Mouse (Mus musculus): ENCODE data around the gene Xirp1. TPM values are rescaled to one million over a fixed set of nuclear protein-coding genes. Genes with fewer than 3 reads are reported as not detected.

Xirp1 gene
- total and polyA plus RNA-seq, 3 experiments, result not detected

- Histone ChIP-seq H3K4me3 (ENCODE audit: control insufficient read depth in 1 of 2, insufficient read depth in 1 of 2, low read depth in 2 of 2, low read length in 2 of 2) (no peak overlapping the region), H3K79me2 (ENCODE audit: control insufficient read depth, insufficient read depth, low read length, poor library complexity) (no peaks in the 10 kb centered on the region), H3K27me3 (ENCODE audit: control insufficient read depth in 1 of 2, insufficient read depth in 2 of 2, low read length in 2 of 2) (peaks cover 0 to 3% of the 10 kb centered on the region in 2 experiments; a peak in 2 of 4 replicates), H3K9ac (ENCODE audit: control insufficient read depth, low read depth, low read length, poor library complexity, severe bottlenecking) (no peak overlapping the region), H3K36me3 (ENCODE audit: control insufficient read depth in 1 of 2, insufficient read depth in 2 of 2, low read length in 2 of 2) (no peaks in the 10 kb centered on the region), H3K27ac (ENCODE audit: control insufficient read depth, low read depth, low read length) (no peak overlapping the region), H3K4me1 (ENCODE audit: control insufficient read depth in 1 of 2, insufficient read depth in 2 of 2, low read length in 2 of 2) (no peaks in the 10 kb centered on the region), H3K9me3 (replicated peaks; ENCODE audit: insufficient read depth, low read length) (no peaks in the 10 kb centered on the region)
- no peak for DNase-seq (ENCODE audit: low read depth, low spot score)
- TF ChIP-seq RAD21 (IDR thresholded peaks at IDR 0.05; ENCODE audit: low read depth, low read length) (no peak), HCFC1 (IDR thresholded peaks at IDR 0.05; ENCODE audit: low read depth, low read length) (no peak), MXI1 (IDR thresholded peaks at IDR 0.05; ENCODE audit: low read depth, low read length) (no peak), MAX (IDR thresholded peaks at IDR 0.05; ENCODE audit: low read length) (no peak)
Observed at GRCm38 (mm10) chr9:120043115-120043514, 19.7 kb upstream of the Xirp1 start.

GRCm38 (mm10) chr9:120037414-120037813, 14.0 kb upstream of the Xirp1 start:
- no peak for TF ChIP-seq MAZ (IDR thresholded peaks at IDR 0.05; ENCODE audit: low read depth, low read length)
- TF ChIP-seq ZNF384 (IDR thresholded peaks at IDR 0.05; ENCODE audit: low read depth, low read length), result no peak
- TF ChIP-seq GABPA (IDR thresholded peaks at IDR 0.05; ENCODE audit: low read depth, low read length), result no peak
- TF ChIP-seq POLR2AphosphoS2 (IDR thresholded peaks at IDR 0.05; ENCODE audit: low read length), result no peak
- no peak for TF ChIP-seq MYC (IDR thresholded peaks at IDR 0.05; ENCODE audit: low read depth, low read length)
- no peak for TF ChIP-seq MAFK (IDR thresholded peaks at IDR 0.05; ENCODE audit: borderline replicate concordance, low read depth, low read length)
- no peak for TF ChIP-seq CHD1 (IDR thresholded peaks at IDR 0.05; ENCODE audit: low read depth, low read length)
- TF ChIP-seq BHLHE40 (IDR thresholded peaks at IDR 0.05; ENCODE audit: borderline replicate concordance, low read depth, low read length), result no peak
- no peak for TF ChIP-seq USF1 (IDR thresholded peaks at IDR 0.05; ENCODE audit: low read depth, low read length)
- TF ChIP-seq MXI1 (IDR thresholded peaks at IDR 0.05; ENCODE audit: low read depth, low read length), result no peak
- TF ChIP-seq ELF1 (IDR thresholded peaks at IDR 0.05; ENCODE audit: low read depth, low read length), result no peak
- TF ChIP-seq CHD2 (IDR thresholded peaks at IDR 0.05; ENCODE audit: low read length), result no peak
- no peak for TF ChIP-seq TBP (IDR thresholded peaks at IDR 0.05; ENCODE audit: low read depth, low read length)
- no peak for TF ChIP-seq SIN3A (IDR thresholded peaks at IDR 0.05; ENCODE audit: low read length)
- TF ChIP-seq TAL1 (IDR thresholded peaks at IDR 0.05; ENCODE audit: low read length), result no peak
- H3K27ac ChIP-seq (ENCODE audit: control insufficient read depth, low read depth, low read length), result no peak overlapping the region

More at GRCm38 (mm10) chr9:120037414-120037813, 14.0 kb upstream of the Xirp1 start:
- H3K27me3 ChIP-seq (ENCODE audit: control insufficient read depth in 1 of 2, insufficient read depth in 2 of 2, low read length in 2 of 2), result peaks cover 0 to 6% of the 10 kb centered on the region in 2 experiments; a peak in 1 of 4 replicates
- no peaks in the 10 kb centered on the region for H3K4me1 ChIP-seq (ENCODE audit: control insufficient read depth in 1 of 2, insufficient read depth in 2 of 2, low read length in 2 of 2)
- no peak for DNase-seq (ENCODE audit: low read depth, low spot score)
- no peaks in the 10 kb centered on the region for H3K36me3 ChIP-seq (ENCODE audit: control insufficient read depth in 1 of 2, insufficient read depth in 2 of 2, low read length in 2 of 2)
- no peak overlapping the region for H3K9ac ChIP-seq (ENCODE audit: control insufficient read depth, low read depth, low read length, poor library complexity, severe bottlenecking)
- H3K9me3 ChIP-seq (replicated peaks; ENCODE audit: insufficient read depth, low read length), result no peaks in the 10 kb centered on the region
- H3K4me3 ChIP-seq (ENCODE audit: control insufficient read depth in 1 of 2, insufficient read depth in 1 of 2, low read depth in 2 of 2, low read length in 2 of 2), result no peak overlapping the region
- no peaks in the 10 kb centered on the region for H3K79me2 ChIP-seq (ENCODE audit: control insufficient read depth, insufficient read depth, low read length, poor library complexity)
